Mouse (Mus musculus): ENCODE measurements around the gene Thada.

GRCm38 (mm10) chr17:84274999-84275398 is 191.0 kb downstream of the Thada start:
- no peak for TF ChIP-seq CTCF (IDR thresholded peaks at IDR 0.05; ENCODE audit: low read depth)
- TF ChIP-seq EP300 (optimal IDR thresholded peaks at IDR 0.05) = no peak

Data from stomach, postnatal 0 days (tissue).